In the genomic region with DNA sequence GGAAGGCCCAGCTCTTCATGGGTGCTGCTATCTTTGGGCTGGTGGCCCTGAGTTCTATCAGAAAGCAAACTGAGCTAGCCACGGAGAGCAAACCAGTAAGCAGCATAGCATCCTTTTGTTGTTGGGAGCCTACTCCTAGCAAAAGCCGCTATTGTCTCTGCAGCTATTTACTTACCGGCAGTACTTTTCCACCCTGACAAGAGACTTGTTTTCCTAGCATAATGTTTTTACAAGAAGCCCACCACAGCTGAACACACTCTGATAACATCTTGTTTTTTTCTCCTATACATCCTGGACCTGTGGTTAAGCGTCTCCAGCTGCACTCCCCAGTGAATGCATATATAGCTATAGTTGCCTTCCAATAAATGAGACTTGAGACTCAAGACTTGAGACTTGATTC, we compare ENCODE assay signal across 24 mouse cellular contexts.
"Had no signal": no experiment of that assay in that cellular context is flagged by ENCODE, and none has a peak within 500 bp of the region (broad histone marks: within the 10 kb centered on the region; RNA-seq: fewer than 3 reads in every experiment).

No protein-coding gene starts in this region.

- H3K27ac ChIP-seq: gastrocnemius, adult 2 months; heart, adult 2 months; heart, embryonic 13.5 days; heart, embryonic 15.5 days; hindbrain, embryonic 10.5 days; hindbrain, embryonic 12.5 days; hindbrain, embryonic 14.5 days; intestine, embryonic 15.5 days; limb, embryonic 13.5 days; limb, embryonic 15.5 days had no signal

- H3K9ac ChIP-seq: heart, embryonic 13.5 days; heart, embryonic 15.5 days; hindbrain, embryonic 12.5 days; hindbrain, embryonic 14.5 days; intestine, embryonic 15.5 days; limb, embryonic 13.5 days; limb, embryonic 15.5 days had no signal

- ATAC-seq: hindbrain, embryonic 16.5 days; inflammation-experienced regulatory T-cells, adult 6 months; intestine, embryonic 15.5 days; intestine, postnatal 0 days had no signal

- DNase-seq: gastrocnemius, adult 2 months; gastrocnemius, postnatal 10 days; gastrocnemius, postnatal 36 days; heart, adult 2 months; heart, postnatal 10 days; heart, postnatal 4 days; kidney, adult 18-20 months; kidney, adult 8-10 months; kidney, postnatal 10 days; kidney, postnatal 25 days; layer of hippocampus, adult 9-11 months; layer of hippocampus, postnatal 36 days; left cerebral cortex, postnatal 4 days had no signal

- H3K27me3 ChIP-seq: heart, embryonic 15.5 days; hindbrain, embryonic 12.5 days; intestine, embryonic 15.5 days; limb, embryonic 13.5 days; limb, embryonic 15.5 days had no signal

- H3K4me3 ChIP-seq: gastrocnemius, adult 2 months; heart, adult 2 months; heart, embryonic 13.5 days; heart, embryonic 15.5 days; hindbrain, embryonic 10.5 days; hindbrain, embryonic 12.5 days; intestine, embryonic 15.5 days; limb, embryonic 13.5 days; limb, embryonic 15.5 days had no signal

- H3K36me3 ChIP-seq: heart, embryonic 13.5 days; heart, embryonic 15.5 days; hindbrain, embryonic 10.5 days; hindbrain, embryonic 12.5 days; intestine, embryonic 15.5 days; limb, embryonic 13.5 days; limb, embryonic 15.5 days had no signal

- H3K4me1 ChIP-seq: limb, embryonic 15.5 days had no signal

- H3K9me3 ChIP-seq: heart, embryonic 13.5 days; heart, embryonic 15.5 days; hindbrain, embryonic 10.5 days; hindbrain, embryonic 12.5 days; intestine, embryonic 15.5 days; limb, embryonic 13.5 days; limb, embryonic 15.5 days had no signal

- H3K4me2 ChIP-seq: heart, embryonic 13.5 days; heart, embryonic 15.5 days; hindbrain, embryonic 12.5 days; hindbrain, embryonic 14.5 days; intestine, embryonic 15.5 days; limb, embryonic 13.5 days; limb, embryonic 15.5 days had no signal
